Mouse (Mus musculus) G1E (cell line): Measurements from ENCODE around the gene Tff2. TPM values are rescaled to one million over a fixed set of nuclear protein-coding genes. Genes with fewer than 3 reads are reported as not detected.

Experiments used
- ATAC-seq: 2 replicates; pipeline ENCODE4 v1.8.0; 2016; ENCODE audit warnings: mild to moderate bottlenecking; ENCODE audit not compliant: insufficient number of reproducible peaks, poor library complexity, low FRiP score, severe bottlenecking; ENCODE audit errors: extremely low read depth
- DNase-seq: peaks from one replicate; pipeline ENCODE4 v3.0.0; 2012; ENCODE audit warnings: low spot score
- H3K27me3 ChIP-seq: 2 replicates; pipeline ENCODE4 v1.6.1; 2012; ENCODE audit warnings: mild to moderate bottlenecking, low read length, inconsistent platforms; ENCODE audit not compliant: insufficient read depth
- H3K36me3 ChIP-seq: replicated peaks from 2 replicates; pipeline ENCODE3; 2012; ENCODE audit warnings: mild to moderate bottlenecking, inconsistent platforms
- H3K4me1 ChIP-seq: 2 replicates; pipeline ENCODE4 v1.6.1; 2012; ENCODE audit warnings: low read depth, low read length, inconsistent platforms, mixed read lengths; ENCODE audit not compliant: insufficient read depth
- H3K4me3 ChIP-seq: 2 replicates; pipeline ENCODE4 v1.5.1; 2012; ENCODE audit warnings: low read depth, mild to moderate bottlenecking, inconsistent platforms, low read length, moderate library complexity, mixed read lengths
- H3K9me3 ChIP-seq: replicated peaks from 2 replicates; pipeline ENCODE4 v1.6.1; 2012; ENCODE audit warnings: inconsistent platforms
- CTCF ChIP-seq: IDR thresholded peaks from 2 replicates; pipeline ENCODE4 v1.5.1; 2012; ENCODE audit warnings: low read depth, low read length, inconsistent platforms, mixed read lengths
- GATA1 ChIP-seq: IDR thresholded peaks from 2 replicates; pipeline ENCODE4 v1.6.1; 2012; ENCODE audit warnings: borderline replicate concordance, low read length, inconsistent platforms, mixed read lengths
- GATA2 ChIP-seq: IDR thresholded peaks from 2 replicates; pipeline ENCODE4 v1.6.1; 2012; ENCODE audit warnings: low read depth, low read length, inconsistent platforms, borderline replicate concordance
- POLR2AphosphoS5 ChIP-seq: IDR thresholded peaks from 2 replicates; pipeline ENCODE4 v1.6.1; 2012; ENCODE audit warnings: low read depth, low read length, inconsistent platforms; ENCODE audit not compliant: insufficient replicate concordance
- TAL1 ChIP-seq: conservative IDR thresholded peaks from 2 replicates; pipeline ENCODE4 v1.6.1; 2012; ENCODE audit warnings: low read depth, low read length, inconsistent platforms, mixed read lengths
- polyA plus RNA-seq: library from polyadenylated mRNA; stranded (reverse); fragments of >175 nt; gene quantifications from 2 replicates; pipeline ENCODE4 v1.2.3, GENCODE M21; 2012
- total RNA-seq, 2 experiments: library from RNA; stranded (forward) in 1 of 2; stranded (reverse) in 1 of 2; fragments of 200-1000 nt in 1 of 2; fragments of >200 nt in 1 of 2; fragmentation: Nextera tagmentation in 1 of 2; gene quantifications; 2 replicates each; pipeline ENCODE4 v1.2.3; 2014 to 2017

Tff2 gene
- total and polyA plus RNA-seq, 3 experiments, result not detected

GRCm38 (mm10) chr17:31116063-31116462 lies 28.0 kb downstream of the Tff2 start:
- DNase-seq (no peak), ATAC-seq (no peak)
- no peaks in the 10 kb centered on the region for H3K36me3 ChIP-seq
- H3K4me1 ChIP-seq, result no peaks in the 10 kb centered on the region
- no peaks in the 10 kb centered on the region for H3K27me3 ChIP-seq
- peaks cover 84% of the 10 kb centered on the region for H3K9me3 ChIP-seq
- no peak for TF ChIP-seq CTCF
- no peak for TF ChIP-seq GATA2
- TF ChIP-seq TAL1, result no peak
- TF ChIP-seq POLR2AphosphoS5, result no peak
- no peak for TF ChIP-seq GATA1
- H3K4me3 ChIP-seq, result no peak overlapping the region

DNA sequence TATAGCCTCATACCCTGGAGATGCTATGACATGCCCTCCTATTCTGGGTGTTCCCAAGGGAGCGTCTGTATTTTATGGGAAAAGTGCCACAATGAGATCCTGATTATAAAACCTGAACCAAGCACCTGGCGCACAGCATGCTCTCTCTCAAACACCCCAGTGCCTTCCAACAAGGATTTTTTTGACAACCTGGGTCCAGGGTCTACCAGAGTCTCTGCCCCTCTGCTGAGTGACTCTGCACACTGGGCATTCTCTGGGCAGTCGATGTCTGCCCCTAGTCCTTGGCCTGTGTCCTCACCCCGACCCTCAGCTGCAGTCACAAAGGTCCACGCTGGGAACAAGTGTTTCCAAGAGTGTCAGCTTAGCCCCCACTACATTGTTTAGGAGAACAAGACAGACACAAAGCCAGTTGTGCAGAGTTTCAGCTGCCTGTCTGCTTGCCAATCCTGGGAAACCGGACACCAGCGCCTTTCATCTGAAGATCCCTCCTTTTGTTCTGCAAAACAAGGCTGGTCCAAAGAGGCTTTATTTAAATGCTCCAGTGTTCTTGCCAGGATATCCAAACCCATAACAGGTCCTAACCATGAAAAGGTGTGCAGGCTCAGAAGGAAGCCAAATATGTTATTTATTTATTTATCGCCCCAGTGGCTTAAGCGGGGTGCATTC lies 30.8 kb downstream of the Tff2 start:
- no peak for ATAC-seq
- Histone ChIP-seq H3K4me1 (no peaks in the 10 kb centered on the region), H3K9me3 (peaks cover 88% of the 10 kb centered on the region), H3K27me3 (no peaks in the 10 kb centered on the region), H3K4me3 (no peak overlapping the region), H3K36me3 (no peaks in the 10 kb centered on the region)
- DNase-seq, result no peak
- TF ChIP-seq GATA1 (no peak), POLR2AphosphoS5 (no peak), TAL1 (no peak), GATA2 (no peak), CTCF (no peak)

DNA sequence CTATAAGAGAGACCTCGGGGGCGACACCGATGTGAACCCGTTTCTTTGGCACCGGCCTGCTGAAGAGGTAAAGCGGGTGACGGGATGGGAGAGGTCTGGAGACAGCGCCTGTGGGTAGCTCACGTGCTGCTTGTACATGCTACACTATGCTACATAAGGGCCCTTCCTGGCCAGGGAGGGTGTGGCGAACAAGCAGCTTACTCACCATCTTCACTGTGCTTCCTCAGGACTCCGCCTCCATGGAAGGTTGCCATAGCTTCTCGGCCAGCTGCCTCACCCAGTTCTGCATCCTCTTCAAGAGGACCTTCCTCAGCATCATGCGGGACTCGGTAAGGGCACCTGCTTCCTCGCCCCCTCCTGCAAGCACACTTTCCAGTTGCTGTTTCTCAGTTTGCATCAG lies 35.7 kb downstream of the Tff2 start:
- DNase-seq, result no peak
- Histone ChIP-seq H3K4me3 (no peak overlapping the region; the same call in 1 of the 2 replicates), H3K27me3 (no peaks in the 10 kb centered on the region), H3K36me3 (no peaks in the 10 kb centered on the region), H3K9me3 (peaks cover 94% of the 10 kb centered on the region), H3K4me1 (no peaks in the 10 kb centered on the region)
- no peak for ATAC-seq
- TF ChIP-seq CTCF, result no peak
- no peak for TF ChIP-seq GATA1
- no peak for TF ChIP-seq GATA2
- TF ChIP-seq POLR2AphosphoS5, result no peak
- no peak for TF ChIP-seq TAL1

DNA sequence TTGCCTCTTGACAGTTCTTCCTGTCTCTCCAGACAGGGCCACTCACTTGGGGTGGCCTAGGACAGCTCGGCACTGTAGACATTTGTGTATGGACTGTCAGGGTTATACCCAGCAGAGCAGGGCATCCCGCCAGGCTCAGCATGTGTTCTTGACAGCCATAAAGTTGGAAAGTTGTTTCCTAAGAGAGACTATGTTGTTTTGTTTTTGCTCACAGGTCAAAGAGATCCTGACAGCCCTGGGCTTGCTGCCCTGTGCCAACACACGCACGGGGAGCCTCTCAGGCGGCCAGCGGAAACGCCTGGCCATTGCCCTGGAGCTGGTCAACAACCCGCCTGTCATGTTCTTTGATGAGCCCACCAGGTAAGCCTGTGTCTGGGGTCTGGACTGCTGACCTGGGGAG lies 40.3 kb downstream of the Tff2 start:
- no peaks in the 10 kb centered on the region for H3K36me3 ChIP-seq
- no peak overlapping the region for H3K4me3 ChIP-seq
- no peaks in the 10 kb centered on the region for H3K27me3 ChIP-seq
- H3K9me3 ChIP-seq, result peaks cover 86% of the 10 kb centered on the region
- ATAC-seq (no peak), DNase-seq (no peak)
- H3K4me1 ChIP-seq, result no peaks in the 10 kb centered on the region
- TF ChIP-seq CTCF (no peak), TAL1 (no peak), POLR2AphosphoS5 (no peak), GATA1 (no peak), GATA2 (no peak)

DNA sequence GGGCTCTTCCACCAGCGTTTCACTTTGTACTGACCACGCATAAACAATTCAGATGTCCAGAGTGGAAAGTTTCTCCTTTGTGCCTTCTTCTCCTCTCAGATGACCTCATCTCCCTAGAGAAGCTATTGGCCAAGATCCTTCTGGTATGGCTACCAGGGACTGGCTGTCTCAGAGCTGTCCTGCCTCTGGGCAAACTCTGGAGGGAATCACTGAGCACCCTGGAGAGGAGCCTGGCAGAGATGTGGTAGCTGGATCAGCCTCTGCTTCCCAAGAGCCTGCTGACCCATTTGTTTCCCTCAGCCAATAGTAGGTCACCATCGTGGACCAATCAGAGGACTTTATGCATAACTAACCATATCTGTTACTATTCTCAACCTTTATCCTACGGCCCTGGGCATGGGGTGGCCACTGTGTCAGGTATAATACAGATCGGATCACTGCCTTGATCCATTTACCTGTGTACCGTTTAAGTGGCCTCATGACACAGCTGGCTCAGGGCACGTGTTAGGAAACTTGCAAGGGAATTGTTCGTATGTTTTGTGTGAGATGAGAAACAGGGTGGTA lies 41.0 kb downstream of the Tff2 start:
- TF ChIP-seq GATA1 (no peak), TAL1 (no peak), CTCF (no peak), POLR2AphosphoS5 (no peak), GATA2 (no peak)
- ATAC-seq, result no peak
- no peak for DNase-seq
- Histone ChIP-seq H3K27me3 (no peaks in the 10 kb centered on the region), H3K4me3 (no peak overlapping the region), H3K4me1 (no peaks in the 10 kb centered on the region), H3K36me3 (no peaks in the 10 kb centered on the region), H3K9me3 (peaks cover 84% of the 10 kb centered on the region)

GRCm38 (mm10) chr17:31098788-31099187 lies 45.3 kb downstream of the Tff2 start:
- TF ChIP-seq TAL1, result no peak
- no peak for TF ChIP-seq CTCF
- no peak for TF ChIP-seq GATA2
- TF ChIP-seq POLR2AphosphoS5, result no peak
- TF ChIP-seq GATA1, result no peak
- Histone ChIP-seq H3K9me3 (peaks cover 84% of the 10 kb centered on the region), H3K27me3 (no peaks in the 10 kb centered on the region), H3K36me3 (no peaks in the 10 kb centered on the region), H3K4me1 (no peaks in the 10 kb centered on the region), H3K4me3 (no peak overlapping the region)
- no peak for DNase-seq
- ATAC-seq, result no peak
